Mouse (Mus musculus): ENCODE measurements around the gene Ptch1.

The Ptch1 gene

GRCm38 (mm10) chr13:63562972-63563780, 10.2 kb downstream of the Ptch1 start:
- DNase-seq = peak; percentile 84

GRCm38 (mm10) chr13:63562141-63562971, 11.0 kb downstream of the Ptch1 start:
- DNase-seq = peak; percentile 30 to 47

- DNase-seq = no peak
These were observed 15.0 kb downstream of the Ptch1 start for GRCm38 (mm10) chr13:63558297-63558890.

GRCm38 (mm10) chr13:63556431-63556830, 17.0 kb downstream of the Ptch1 start:
- DNase-seq = no peak

GRCm38 (mm10) chr13:63555885-63556284, 17.5 kb downstream of the Ptch1 start:
- DNase-seq = no peak

- DNase-seq = no peak
These were observed 18.8 kb downstream of the Ptch1 start for GRCm38 (mm10) chr13:63554569-63554968.

GRCm38 (mm10) chr13:63553436-63553835, 20.0 kb downstream of the Ptch1 start:
- DNase-seq = no peak

- peak; percentile 61 to 75 for DNase-seq
These were observed 21.0 kb downstream of the Ptch1 start for GRCm38 (mm10) chr13:63552291-63552932.

GRCm38 (mm10) chr13:63551552-63552290, 21.7 kb downstream of the Ptch1 start:
- DNase-seq = no peak

- DNase-seq = no peak
These were observed 23.0 kb downstream of the Ptch1 start for GRCm38 (mm10) chr13:63550367-63550766.

- no peak for DNase-seq
These were observed 24.2 kb downstream of the Ptch1 start for GRCm38 (mm10) chr13:63549210-63549609.

- DNase-seq = no peak
These were observed 24.8 kb downstream of the Ptch1 start for GRCm38 (mm10) chr13:63548571-63548970.

- DNase-seq = no peak
These were observed 28.1 kb downstream of the Ptch1 start for GRCm38 (mm10) chr13:63545291-63545690.

GRCm38 (mm10) chr13:63544967-63545253, 28.5 kb downstream of the Ptch1 start:
- DNase-seq = no peak

- DNase-seq = no peak
These were observed 29.1 kb downstream of the Ptch1 start for GRCm38 (mm10) chr13:63544119-63544966.

GRCm38 (mm10) chr13:63543459-63543858, 29.9 kb downstream of the Ptch1 start:
- no peak for DNase-seq

- no peak for DNase-seq
These were observed 30.5 kb downstream of the Ptch1 start for GRCm38 (mm10) chr13:63542796-63543384.

- no peak for DNase-seq
These were observed 31.9 kb downstream of the Ptch1 start for GRCm38 (mm10) chr13:63541510-63541909.

GRCm38 (mm10) chr13:63540584-63540983, 32.8 kb downstream of the Ptch1 start:
- no peak for DNase-seq

GRCm38 (mm10) chr13:63534981-63535380, 38.4 kb downstream of the Ptch1 start:
- DNase-seq = no peak

GRCm38 (mm10) chr13:63530857-63531256, 42.5 kb downstream of the Ptch1 start:
- DNase-seq = no peak
